Mouse (Mus musculus) embryonic facial prominence, embryonic 10.5 days (tissue): ENCODE measurements around the gene Sinhcaf. TPM values are rescaled to one million over a fixed set of nuclear protein-coding genes. Genes with fewer than 3 reads are reported as not detected.
"Not testable (repeated sequence)": the region's sequence is repeated elsewhere in the genome, so short reads cannot be mapped to it uniquely, and the experiment has no call there.

Experiments used
- DNase-seq: peaks from one replicate; pipeline ENCODE4 v3.0.0-alpha.2; 2017; ENCODE audit warnings: low spot score
- H3K27ac ChIP-seq: fragments of 300-500 bp; sonication (generic); replicated peaks from 2 replicates; pipeline ENCODE4 v1.5.1; 2016; ENCODE audit warnings: mild to moderate bottlenecking
- H3K27me3 ChIP-seq: fragments of 300-500 bp; sonication (generic); replicated peaks from 2 replicates; pipeline ENCODE4 v1.6.1; 2016; ENCODE audit warnings: low read depth, mild to moderate bottlenecking; ENCODE audit not compliant: poor library complexity, severe bottlenecking
- H3K36me3 ChIP-seq: fragments of 300-500 bp; sonication (generic); replicated peaks from 2 replicates; pipeline ENCODE4 v1.6.1; 2016; ENCODE audit warnings: mild to moderate bottlenecking, moderate library complexity
- H3K4me1 ChIP-seq: fragments of 300-500 bp; sonication (generic); 2 replicates; pipeline ENCODE4 v1.6.1; 2016
- H3K4me3 ChIP-seq: fragments of 300-500 bp; sonication (generic); 2 replicates; pipeline ENCODE4 v1.5.1; 2016; ENCODE audit warnings: mild to moderate bottlenecking, moderate library complexity
- H3K9me3 ChIP-seq: fragments of 300-500 bp; sonication (generic); 2 replicates; pipeline ENCODE4 v1.6.1; 2016; ENCODE audit warnings: mild to moderate bottlenecking
- WGBS: fragments of 180-500 bp; shearing (Covaris S2); methylation state at CpG from one replicate; pipeline ENCODE4 v1.1.7; 2016; 5-methylcytosine and 5-hydroxymethylcytosine counted together
- polyA plus RNA-seq: library from polyadenylated mRNA; unstranded; fragments of >200 nt; fragmentation: Nextera tagmentation; extraction: Ambion mirVana; gene quantifications from 2 replicates; pipeline ENCODE4 v1.2.1, GENCODE M21; 2016

The Sinhcaf gene
- polyA plus RNA-seq, 1 experiment from 2014 or later: 306 TPM

GRCm38 (mm10) chr6:148943695-148944094 is 2.6 kb downstream of the Sinhcaf start:
- H3K27ac ChIP-seq: peak overlapping the region; percentile 100

GRCm38 (mm10) chr6:148942406-148942805 is 3.9 kb downstream of the Sinhcaf start:
- Histone ChIP-seq H3K4me3 (peak overlapping the region; percentile 86; the same call in 1 of the 2 replicates), H3K36me3 (peaks cover 45% of the 10 kb centered on the region), H3K27ac (no peak overlapping the region), H3K9me3 (no peaks in the 10 kb centered on the region), H3K27me3 (no peaks in the 10 kb centered on the region), H3K4me1 (peaks cover 32% of the 10 kb centered on the region)
- no peak for DNase-seq
- WGBS: 74% methylated on average over 4 of the region's 4 CpGs

More at GRCm38 (mm10) chr6:148943695-148944094, 2.6 kb downstream of the Sinhcaf start:
- Histone ChIP-seq H3K4me3 (peak overlapping the region; percentile 86), H3K36me3 (peaks cover 37% of the 10 kb centered on the region), H3K4me1 (peaks cover 32% of the 10 kb centered on the region), H3K9me3 (no peaks in the 10 kb centered on the region), H3K27me3 (no peaks in the 10 kb centered on the region)
- no peak for DNase-seq
- 18% methylated on average over 3 of the region's 3 CpGs for WGBS

- no peaks in the 10 kb centered on the region for H3K9me3 ChIP-seq
- 62% methylated on average over 5 of the region's 5 CpGs for WGBS
- no peaks in the 10 kb centered on the region for H3K27me3 ChIP-seq
- peak overlapping the region; percentile 22; the same call in 1 of the 2 replicates for H3K4me3 ChIP-seq
- peaks cover 45% of the 10 kb centered on the region for H3K36me3 ChIP-seq
- peaks cover 27% of the 10 kb centered on the region for H3K4me1 ChIP-seq
- no peak overlapping the region for H3K27ac ChIP-seq
- DNase-seq: no peak
Observed at GRCm38 (mm10) chr6:148941880-148942279, 4.4 kb downstream of the Sinhcaf start.

- WGBS: 86% methylated on average over 3 of the region's 3 CpGs
- H3K4me3 ChIP-seq, H3K27ac ChIP-seq, H3K9me3 ChIP-seq, DNase-seq, H3K27me3 ChIP-seq: not testable (repeated sequence)
- H3K36me3 ChIP-seq: peaks cover 50% of the 10 kb centered on the region
- H3K4me1 ChIP-seq: peaks cover 32% of the 10 kb centered on the region
Observed at GRCm38 (mm10) chr6:148940383-148940782, 5.9 kb downstream of the Sinhcaf start.

GRCm38 (mm10) chr6:148937693-148938092 is 8.6 kb downstream of the Sinhcaf start:
- peaks cover 66% of the 10 kb centered on the region for H3K36me3 ChIP-seq
- 52% methylated on average over 1 of the region's 1 CpGs for WGBS
- H3K4me3 ChIP-seq: no peak overlapping the region
- no peaks in the 10 kb centered on the region for H3K9me3 ChIP-seq
- H3K27ac ChIP-seq: no peak overlapping the region
- DNase-seq: no peak
- peaks cover 26% of the 10 kb centered on the region for H3K4me1 ChIP-seq
- no peaks in the 10 kb centered on the region for H3K27me3 ChIP-seq

GRCm38 (mm10) chr6:148934961-148935590 is 11.2 kb downstream of the Sinhcaf start:
- H3K27ac ChIP-seq: no peak overlapping the region
- H3K4me3 ChIP-seq: no peak overlapping the region
- WGBS: 73% methylated on average over 3 of the region's 3 CpGs
- H3K27me3 ChIP-seq: no peaks in the 10 kb centered on the region
- DNase-seq: no peak
- peaks cover 76% of the 10 kb centered on the region for H3K36me3 ChIP-seq
- peaks cover 15% of the 10 kb centered on the region for H3K4me1 ChIP-seq
- H3K9me3 ChIP-seq: no peaks in the 10 kb centered on the region

GRCm38 (mm10) chr6:148931281-148931680 is 15.0 kb downstream of the Sinhcaf start:
- peak; percentile 48 for DNase-seq
- 90% methylated on average over 6 of the region's 6 CpGs for WGBS
- Histone ChIP-seq H3K9me3 (no peaks in the 10 kb centered on the region), H3K27me3 (no peaks in the 10 kb centered on the region), H3K27ac (no peak overlapping the region), H3K36me3 (peaks cover 90% of the 10 kb centered on the region), H3K4me1 (peaks cover 12% of the 10 kb centered on the region), H3K4me3 (no peak overlapping the region)

- H3K27me3 ChIP-seq: no peaks in the 10 kb centered on the region
- H3K9me3 ChIP-seq: no peaks in the 10 kb centered on the region
- H3K27ac ChIP-seq: no peak overlapping the region
- no peak for DNase-seq
- no peak overlapping the region for H3K4me3 ChIP-seq
- H3K36me3 ChIP-seq: peaks cover 40% of the 10 kb centered on the region
- peaks cover 9% of the 10 kb centered on the region; the same call in 1 of the 2 replicates for H3K4me1 ChIP-seq
Observed at GRCm38 (mm10) chr6:148918841-148919398, 27.3 kb downstream of the Sinhcaf start.

- Histone ChIP-seq H3K27ac (no peak overlapping the region), H3K4me1 (peaks cover 9% of the 10 kb centered on the region; the same call in 1 of the 2 replicates), H3K27me3 (no peaks in the 10 kb centered on the region), H3K36me3 (peaks cover 28% of the 10 kb centered on the region), H3K4me3 (no peak overlapping the region), H3K9me3 (no peaks in the 10 kb centered on the region)
- no peak for DNase-seq
- 75% methylated on average over 1 of the region's 1 CpGs for WGBS
Observed at GRCm38 (mm10) chr6:148917672-148918071, 28.6 kb downstream of the Sinhcaf start.

- Histone ChIP-seq H3K36me3 (peaks cover 28% of the 10 kb centered on the region), H3K27ac (no peak overlapping the region), H3K9me3 (no peaks in the 10 kb centered on the region), H3K4me1 (peaks cover 9% of the 10 kb centered on the region; the same call in 1 of the 2 replicates), H3K4me3 (no peak overlapping the region), H3K27me3 (no peaks in the 10 kb centered on the region)
- DNase-seq: peak; percentile 27
- WGBS: 36% methylated on average over 3 of the region's 3 CpGs
Observed at GRCm38 (mm10) chr6:148916817-148917216, 29.4 kb downstream of the Sinhcaf start.

GRCm38 (mm10) chr6:148913938-148914337 is 32.3 kb downstream of the Sinhcaf start:
- H3K36me3 ChIP-seq: peaks cover 9% of the 10 kb centered on the region
- no peak overlapping the region for H3K4me3 ChIP-seq
- no peaks in the 10 kb centered on the region for H3K9me3 ChIP-seq
- DNase-seq: peak; percentile 51
- H3K27ac ChIP-seq: no peak overlapping the region
- no peaks in the 10 kb centered on the region for H3K27me3 ChIP-seq
- 12% methylated on average over 2 of the region's 2 CpGs for WGBS
- H3K4me1 ChIP-seq: peaks cover 9% of the 10 kb centered on the region; the same call in 1 of the 2 replicates

GRCm38 (mm10) chr6:148911906-148912305 is 34.4 kb downstream of the Sinhcaf start:
- not testable (repeated sequence) for H3K27ac ChIP-seq, DNase-seq, H3K4me1 ChIP-seq, H3K4me3 ChIP-seq, H3K9me3 ChIP-seq, H3K27me3 ChIP-seq, H3K36me3 ChIP-seq
- WGBS: 86% methylated on average over 8 of the region's 8 CpGs

- 92% methylated on average over 9 of the region's 9 CpGs for WGBS
- DNase-seq: no peak
- Histone ChIP-seq H3K9me3 (no peaks in the 10 kb centered on the region), H3K27ac (no peak overlapping the region), H3K4me3 (no peak overlapping the region), H3K4me1 (no peaks in the 10 kb centered on the region), H3K36me3 (no peaks in the 10 kb centered on the region), H3K27me3 (no peaks in the 10 kb centered on the region)
Observed at GRCm38 (mm10) chr6:148906958-148907357, 39.3 kb downstream of the Sinhcaf start.
